Mouse (Mus musculus): Measurements from ENCODE around the gene Ppp2r5d. TPM values are rescaled to one million over a fixed set of nuclear protein-coding genes. Genes with fewer than 3 reads are reported as not detected.
A peak's percentile ranks its signal among the peaks of the same experiment; 100 is the strongest.

Gene Ppp2r5d
- polyA plus RNA-seq, 1 experiment from 2014 or later = 71.7 TPM

- Histone ChIP-seq H3K27ac (ENCODE audit: low read length) (peak overlapping the region; percentile 80), H3K4me1 (ENCODE audit: control insufficient read depth, insufficient read depth, low read length) (peaks cover 18% of the 10 kb centered on the region), H3K9me3 (replicated peaks; ENCODE audit: control insufficient read depth, low read length) (no peaks in the 10 kb centered on the region), H3K4me3 (replicated peaks; ENCODE audit: low read length) (peak overlapping the region; percentile 88), H3K4me2 (ENCODE audit: low read depth, low read length) (peak overlapping the region; percentile 78), H3K27me3 (ENCODE audit: control insufficient read depth, insufficient read depth, low read length) (no peaks in the 10 kb centered on the region), H3K9ac (ENCODE audit: low read length) (peak overlapping the region; percentile 87), H3K36me3 (ENCODE audit: control insufficient read depth, insufficient read depth, low read length) (no peaks in the 10 kb centered on the region)
- WGBS = under 1% methylated on average over 19 of the region's 19 CpGs
- ATAC-seq (ENCODE audit: insufficient read depth, low FRiP score) = peak; percentile 5; the same call in 1 of the 2 replicates
Observed at GRCm38 (mm10) chr17:46646322-46646662, 58.6 kb downstream of the Ppp2r5d start.

GRCm38 (mm10) chr17:46645561-46646321 lies 59.2 kb downstream of the Ppp2r5d start, which contains the start of the genes Klc4 and Mrpl2:
TSS of gene Klc4 (minus strand) at chr17:46646022.
TSS of gene Mrpl2 (plus strand) at chr17:46646229.
- peak within 1 kb of the TSS; percentile 82 for H3K27ac ChIP-seq (ENCODE audit: low read length)
- H3K36me3 ChIP-seq (ENCODE audit: control insufficient read depth, insufficient read depth, low read length) = 0 out of 2 replicates have a peak, but pooled peaks cover 5% of the 10 kb centered on the region

GRCm38 (mm10) chr17:46644916-46645475 lies 59.9 kb downstream of the Ppp2r5d start:
- peak; percentile 62 for ATAC-seq (ENCODE audit: insufficient read depth, low FRiP score)
- Histone ChIP-seq H3K36me3 (ENCODE audit: control insufficient read depth, insufficient read depth, low read length) (0 out of 2 replicates have a peak, but pooled peaks cover 7% of the 10 kb centered on the region), H3K9ac (ENCODE audit: low read length) (peak overlapping the region; percentile 69), H3K4me1 (ENCODE audit: control insufficient read depth, insufficient read depth, low read length) (peaks cover 16% of the 10 kb centered on the region), H3K27ac (ENCODE audit: low read length) (peak overlapping the region; percentile 82), H3K9me3 (replicated peaks; ENCODE audit: control insufficient read depth, low read length) (no peaks in the 10 kb centered on the region), H3K4me3 (replicated peaks; ENCODE audit: low read length) (peak overlapping the region; percentile 88), H3K27me3 (ENCODE audit: control insufficient read depth, insufficient read depth, low read length) (no peaks in the 10 kb centered on the region), H3K4me2 (ENCODE audit: low read depth, low read length) (peak overlapping the region; percentile 94)
- 12% methylated on average over 11 of the region's 11 CpGs for WGBS

More at GRCm38 (mm10) chr17:46645561-46646321, 59.2 kb downstream of the Ppp2r5d start, which contains the start of the genes Klc4 and Mrpl2:
- peaks cover 16% of the 10 kb centered on the region for H3K4me1 ChIP-seq (ENCODE audit: control insufficient read depth, insufficient read depth, low read length)
- H3K4me2 ChIP-seq (ENCODE audit: low read depth, low read length) = peak within 1 kb of the TSS; percentile 94
- H3K9me3 ChIP-seq (replicated peaks; ENCODE audit: control insufficient read depth, low read length) = no peaks in the 10 kb centered on the region
- under 1% methylated on average over 52 of the region's 53 CpGs for WGBS
- ATAC-seq (ENCODE audit: insufficient read depth, low FRiP score) = peak; percentile 78
- peak within 1 kb of the TSS; percentile 87 for H3K9ac ChIP-seq (ENCODE audit: low read length)
- peak within 1 kb of the TSS; percentile 88 for H3K4me3 ChIP-seq (replicated peaks; ENCODE audit: low read length)
- H3K27me3 ChIP-seq (ENCODE audit: control insufficient read depth, insufficient read depth, low read length) = no peaks in the 10 kb centered on the region

GRCm38 (mm10) chr17:46644152-46644805 lies 60.6 kb downstream of the Ppp2r5d start:
- H3K9me3 ChIP-seq (replicated peaks; ENCODE audit: control insufficient read depth, low read length) = no peaks in the 10 kb centered on the region
- no peak for ATAC-seq (ENCODE audit: insufficient read depth, low FRiP score)
- peak overlapping the region; percentile 94 for H3K4me2 ChIP-seq (ENCODE audit: low read depth, low read length)
- H3K4me1 ChIP-seq (ENCODE audit: control insufficient read depth, insufficient read depth, low read length) = peaks cover 16% of the 10 kb centered on the region
- 79% methylated on average over 12 of the region's 12 CpGs for WGBS
- H3K9ac ChIP-seq (ENCODE audit: low read length) = peak overlapping the region; percentile 69
- H3K36me3 ChIP-seq (ENCODE audit: control insufficient read depth, insufficient read depth, low read length) = 0 out of 2 replicates have a peak, but pooled peaks cover 7% of the 10 kb centered on the region
- peak overlapping the region; percentile 82 for H3K27ac ChIP-seq (ENCODE audit: low read length)
- peak overlapping the region; percentile 88 for H3K4me3 ChIP-seq (replicated peaks; ENCODE audit: low read length)
- H3K27me3 ChIP-seq (ENCODE audit: control insufficient read depth, insufficient read depth, low read length) = no peaks in the 10 kb centered on the region

- Histone ChIP-seq H3K4me3 (replicated peaks; ENCODE audit: low read length) (no peak overlapping the region), H3K4me1 (ENCODE audit: control insufficient read depth, insufficient read depth, low read length) (peaks cover 14% of the 10 kb centered on the region), H3K9ac (ENCODE audit: low read length) (no peak overlapping the region), H3K27me3 (ENCODE audit: control insufficient read depth, insufficient read depth, low read length) (no peaks in the 10 kb centered on the region), H3K27ac (ENCODE audit: low read length) (no peak overlapping the region), H3K36me3 (ENCODE audit: control insufficient read depth, insufficient read depth, low read length) (0 out of 2 replicates have a peak, but pooled peaks cover 7% of the 10 kb centered on the region), H3K4me2 (ENCODE audit: low read depth, low read length) (no peak overlapping the region), H3K9me3 (replicated peaks; ENCODE audit: control insufficient read depth, low read length) (no peaks in the 10 kb centered on the region)
- ATAC-seq (ENCODE audit: insufficient read depth, low FRiP score) = no peak
- WGBS = 86% methylated on average over 17 of the region's 17 CpGs
Observed at GRCm38 (mm10) chr17:46642060-46642459, 62.9 kb downstream of the Ppp2r5d start.

- Histone ChIP-seq H3K4me2 (ENCODE audit: low read depth, low read length) (no peak overlapping the region), H3K36me3 (ENCODE audit: control insufficient read depth, insufficient read depth, low read length) (peaks cover 9% of the 10 kb centered on the region; the same call in 1 of the 2 replicates), H3K4me3 (replicated peaks; ENCODE audit: low read length) (no peak overlapping the region), H3K4me1 (ENCODE audit: control insufficient read depth, insufficient read depth, low read length) (peaks cover 8% of the 10 kb centered on the region; the same call in 1 of the 2 replicates), H3K9ac (ENCODE audit: low read length) (no peak overlapping the region), H3K27ac (ENCODE audit: low read length) (no peak overlapping the region), H3K27me3 (ENCODE audit: control insufficient read depth, insufficient read depth, low read length) (no peaks in the 10 kb centered on the region), H3K9me3 (replicated peaks; ENCODE audit: control insufficient read depth, low read length) (no peaks in the 10 kb centered on the region)
- ATAC-seq (ENCODE audit: insufficient read depth, low FRiP score) = no peak
- 73% methylated on average over 9 of the region's 9 CpGs for WGBS
Observed at GRCm38 (mm10) chr17:46639929-46640328, 65.0 kb downstream of the Ppp2r5d start.

- Histone ChIP-seq H3K27ac (ENCODE audit: low read length) (no peak overlapping the region), H3K4me3 (replicated peaks; ENCODE audit: low read length) (no peak overlapping the region)
Observed at GRCm38 (mm10) chr17:46636831-46637523, 67.9 kb downstream of the Ppp2r5d start.

More at GRCm38 (mm10) chr17:46636831-46637523, 67.9 kb downstream of the Ppp2r5d start:
- H3K4me1 ChIP-seq (ENCODE audit: control insufficient read depth, insufficient read depth, low read length) = 0 out of 2 replicates have a peak, but pooled peaks cover 3% of the 10 kb centered on the region
- no peaks in the 10 kb centered on the region for H3K9me3 ChIP-seq (replicated peaks; ENCODE audit: control insufficient read depth, low read length)
- peak overlapping the region; percentile 38; the same call in 1 of the 2 replicates for H3K4me2 ChIP-seq (ENCODE audit: low read depth, low read length)
- ATAC-seq (ENCODE audit: insufficient read depth, low FRiP score) = peak; percentile 37; the same call in 1 of the 2 replicates
- H3K27me3 ChIP-seq (ENCODE audit: control insufficient read depth, insufficient read depth, low read length) = no peaks in the 10 kb centered on the region
- H3K9ac ChIP-seq (ENCODE audit: low read length) = peak overlapping the region; percentile 43
- 20% methylated on average over 15 of the region's 15 CpGs for WGBS
- H3K36me3 ChIP-seq (ENCODE audit: control insufficient read depth, insufficient read depth, low read length) = peaks cover 14% of the 10 kb centered on the region; the same call in 1 of the 2 replicates
